Mouse (Mus musculus) brain, embryonic 18.5 days (tissue): ENCODE results near the gene Wasl.

Experiments used
- DNase-seq: peaks from one replicate; pipeline ENCODE4 v3.0.0-alpha.2; 2012; ENCODE audit warnings: low read depth, low spot score

Gene Wasl

GRCm38 (mm10) chr6:24605631-24606030 lies 59.2 kb downstream of the Wasl start:
- no peak for DNase-seq

- DNase-seq, result no peak
Measured at GRCm38 (mm10) chr6:24604289-24604688, 60.5 kb downstream of the Wasl start.

GRCm38 (mm10) chr6:24602993-24603392 lies 61.8 kb downstream of the Wasl start:
- DNase-seq, result no peak

- no peak for DNase-seq
Measured at GRCm38 (mm10) chr6:24602351-24602750, 62.5 kb downstream of the Wasl start.

- no peak for DNase-seq
Measured at GRCm38 (mm10) chr6:24601668-24602067, 63.1 kb downstream of the Wasl start.

- DNase-seq, result no peak
Measured at GRCm38 (mm10) chr6:24600726-24601125, 64.1 kb downstream of the Wasl start.

- DNase-seq, result no peak
Measured at GRCm38 (mm10) chr6:24600134-24600533, 64.7 kb downstream of the Wasl start.

GRCm38 (mm10) chr6:24599639-24600038 lies 65.2 kb downstream of the Wasl start:
- DNase-seq, result no peak

- no peak for DNase-seq
Measured at GRCm38 (mm10) chr6:24599179-24599578, 65.6 kb downstream of the Wasl start.

- DNase-seq, result no peak
Measured at GRCm38 (mm10) chr6:24597500-24597899, 67.3 kb downstream of the Wasl start, which contains the start of gene Lmod2. Gene Lmod2, plus strand, starts transcription at chr6:24597762.

- DNase-seq, result no peak
Measured at GRCm38 (mm10) chr6:24591525-24592218, 73.1 kb downstream of the Wasl start.

GRCm38 (mm10) chr6:24590282-24590681 lies 74.5 kb downstream of the Wasl start:
- no peak for DNase-seq

GRCm38 (mm10) chr6:24586885-24587284 lies 77.9 kb downstream of the Wasl start:
- DNase-seq, result no peak

GRCm38 (mm10) chr6:24585431-24586310 lies 79.1 kb downstream of the Wasl start:
- no peak for DNase-seq

GRCm38 (mm10) chr6:24583456-24583855 lies 81.4 kb downstream of the Wasl start:
- DNase-seq, result no peak

GRCm38 (mm10) chr6:24573319-24573718 lies 91.5 kb downstream of the Wasl start:
- no peak for DNase-seq

GRCm38 (mm10) chr6:24572431-24572830 lies 92.4 kb downstream of the Wasl start:
- no peak for DNase-seq

GRCm38 (mm10) chr6:24571126-24571525 lies 93.7 kb downstream of the Wasl start:
- DNase-seq, result no peak

GRCm38 (mm10) chr6:24570278-24570677 lies 94.5 kb downstream of the Wasl start:
- no peak for DNase-seq

GRCm38 (mm10) chr6:24569711-24570110 lies 95.1 kb downstream of the Wasl start:
- DNase-seq, result no peak

GRCm38 (mm10) chr6:24568963-24569362 lies 95.8 kb downstream of the Wasl start:
- no peak for DNase-seq

GRCm38 (mm10) chr6:24564886-24565285 lies 99.9 kb downstream of the Wasl start:
- DNase-seq, result no peak

GRCm38 (mm10) chr6:24564081-24564480 lies 100.7 kb downstream of the Wasl start:
- DNase-seq, result no peak
